ENCODE assay signal across 17 mouse cellular contexts in genomic region chr6:34225004-34225599, GRCm38 (mm10). TPM values are rescaled to one million over a fixed set of nuclear protein-coding genes. Genes with fewer than 3 reads are reported as not detected.
DNase-seq lines count a peak whose midpoint lies in the region; ATAC-seq and TF ChIP-seq lines count a peak whose summit lies in the region.
"Had no signal": no experiment of that assay in that cellular context is flagged by ENCODE, and none has a peak within 500 bp of the region (broad histone marks: within the 10 kb centered on the region; RNA-seq: fewer than 3 reads in every experiment).

No protein-coding gene starts in this region.

- ATAC-seq in lung, postnatal 0 days: no peak

- no peak overlapping the region for H3K4me2 ChIP-seq in lung, postnatal 0 days (replicated peaks; ENCODE audit: low read depth, low read length)
- H3K4me2 ChIP-seq: embryonic facial prominence, embryonic 15.5 days; forebrain, embryonic 12.5 days; hindbrain, embryonic 14.5 days had no signal

- DNase-seq in heart, adult 2 months: no peak
- no peak for DNase-seq in heart, adult 9 months (ENCODE audit: low spot score in 2 of 2)
- no peak for DNase-seq in lung, postnatal 0 days (ENCODE audit: low spot score)
- no peak for DNase-seq in lung, postnatal 14 days
- peak; percentile 57 for DNase-seq in R1 (ENCODE audit: low read depth, low spot score)
- peak; percentile 21 for DNase-seq in testis, postnatal 14 days (ENCODE audit: low spot score)
- no peak for DNase-seq in frontal cortex, postnatal 10 days (ENCODE audit: low spot score in 2 of 2)
- no peak for DNase-seq in heart, adult 11 months
- DNase-seq: cerebellum, adult 9-10 months; kidney, adult 2 months; kidney, postnatal 4 days; right cerebral cortex, postnatal 4 days; thymus, postnatal 36 days had no signal

- intact Hi-C loops in heart, adult 2 months (cut with DNase I): no loop called here

- no peak overlapping the region for H3K9ac ChIP-seq in heart, adult 2 months (ENCODE audit: low read depth, low read length)
- no peak overlapping the region for H3K9ac ChIP-seq in lung, postnatal 0 days (replicated peaks; ENCODE audit: low read depth)
- H3K9ac ChIP-seq: embryonic facial prominence, embryonic 15.5 days; forebrain, embryonic 12.5 days; hindbrain, embryonic 14.5 days had no signal

- no peaks in the 10 kb centered on the region for H3K9me3 ChIP-seq in lung, postnatal 0 days (ENCODE audit: low read length)
- H3K9me3 ChIP-seq: embryonic facial prominence, embryonic 15.5 days had no signal

- H3K27me3 ChIP-seq in heart, adult 2 months (ENCODE audit: control insufficient read depth, insufficient read depth, low read length): no peaks in the 10 kb centered on the region
- no peaks in the 10 kb centered on the region for H3K27me3 ChIP-seq in lung, postnatal 0 days (replicated peaks; ENCODE audit: insufficient read depth, low read length)
- H3K27me3 ChIP-seq: embryonic facial prominence, embryonic 15.5 days; forebrain, embryonic 12.5 days had no signal

- H3K4me3 ChIP-seq in heart, adult 2 months: no peak overlapping the region
- no peak overlapping the region for H3K4me3 ChIP-seq in lung, postnatal 0 days (ENCODE audit: low read depth, low read length)
- H3K4me3 ChIP-seq: embryonic facial prominence, embryonic 15.5 days; forebrain, embryonic 12.5 days; megakaryocyte, embryonic 14.5 days had no signal

- H3K36me3 ChIP-seq in heart, adult 2 months (ENCODE audit: control insufficient read depth, insufficient read depth, low read length): no peaks in the 10 kb centered on the region
- H3K36me3 ChIP-seq in lung, postnatal 0 days (ENCODE audit: insufficient read depth, low read length): no peaks in the 10 kb centered on the region
- H3K36me3 ChIP-seq: embryonic facial prominence, embryonic 15.5 days; forebrain, embryonic 12.5 days had no signal

- H3K4me1 ChIP-seq in heart, adult 2 months (ENCODE audit: control insufficient read depth, insufficient read depth, low read length): no peaks in the 10 kb centered on the region
- H3K4me1 ChIP-seq in lung, postnatal 0 days (ENCODE audit: insufficient read depth, low read depth, low read length): no peaks in the 10 kb centered on the region
- H3K4me1 ChIP-seq: embryonic facial prominence, embryonic 15.5 days; forebrain, embryonic 12.5 days; megakaryocyte, embryonic 14.5 days had no signal

- TF ChIP-seq EP300 in heart, adult 2 months (IDR thresholded peaks at IDR 0.05; ENCODE audit: insufficient read depth, low read depth, low read length): no peak
- no peak for TF ChIP-seq EP300 in lung, postnatal 0 days (IDR thresholded peaks at IDR 0.05)

- peak; percentile 40 for TF ChIP-seq CTCF in heart, adult 2 months (IDR thresholded peaks at IDR 0.05)
- 0 out of 2 replicates have a peak, but pooled peaks have one; percentile 19 for TF ChIP-seq CTCF in lung, postnatal 0 days (IDR thresholded peaks at IDR 0.05)

- no peaks in the 10 kb centered on the region for H3K79me2 ChIP-seq in heart, adult 2 months (replicated peaks; ENCODE audit: control insufficient read depth, insufficient read depth, low read length)

- no peak overlapping the region for H3K27ac ChIP-seq in heart, adult 2 months
- no peak overlapping the region for H3K27ac ChIP-seq in lung, postnatal 0 days (ENCODE audit: low read length)
- H3K27ac ChIP-seq: embryonic facial prominence, embryonic 15.5 days; forebrain, embryonic 12.5 days; hindbrain, embryonic 14.5 days had no signal

- WGBS in heart, adult 2 months: 96% methylated on average over 3 of the region's 3 CpGs
- 93% methylated on average over 3 of the region's 3 CpGs for WGBS in lung, postnatal 0 days

- TF ChIP-seq POLR2A in heart, adult 2 months (IDR thresholded peaks at IDR 0.05; ENCODE audit: insufficient read depth, low read depth, low read length): no peak

RNA-seq across cellular contexts. Expression of gene Slc35b4, which starts 48.2 kb away (rescaled TPM):
- total RNA-seq in heart, adult 2 months (2021): 1 to 10 TPM; 8.0 to 8.5 TPM
- 10.6 and 18.4 TPM in 2 replicates for polyA plus RNA-seq in heart, adult 2 months (2012; rRNA removed)
- 24.3 and 24.6 TPM in 2 replicates for polyA plus RNA-seq in lung, postnatal 0 days (2015; fragmentation: Nextera tagmentation; extraction: Ambion mirVana)

Comparison
In these comparisons a context has a peak if more than half of its experiments do, and no peak if none do; other contexts are left out.
1. DNase-seq: peak in R1 (single experiment) and testis, postnatal 14 days (single experiment); none in heart, adult 2 months (0 of 2), heart, adult 9 months (0 of 2), lung, postnatal 0 days (single experiment), lung, postnatal 14 days (single experiment), frontal cortex, postnatal 10 days (0 of 2) and heart, adult 11 months (single experiment).